Mouse (Mus musculus) myocyte (in vitro differentiated cells): ENCODE measurements at regions not wholly inside any gene's neighbourhood (a gene's known extent, or its start where the extent isn't known, plus 50 kb on each side); places are given as distances from the start of the nearest gene placed in this dataset.
A peak's percentile ranks its signal among the peaks of the same experiment; 100 is the strongest.

Experiments used
- H3K27me3 ChIP-seq: one replicate; pipeline ENCODE4 v1.6.1; 2011; ENCODE audit not compliant: control insufficient read depth, insufficient read depth, insufficient read length
- H3K36me3 ChIP-seq: one replicate; pipeline ENCODE4 v1.6.1; 2011; ENCODE audit not compliant: control insufficient read depth, insufficient read depth
- H3K4me2 ChIP-seq: one replicate; pipeline ENCODE4 v1.6.1; 2011; ENCODE audit warnings: low read depth, control low read depth
- H3K4me3 ChIP-seq: one replicate; pipeline ENCODE4 v1.5.1; 2011; ENCODE audit warnings: mild to moderate bottlenecking, control low read depth, moderate library complexity
- H3K79me2 ChIP-seq: one replicate; pipeline ENCODE4 v1.6.1; 2011; ENCODE audit not compliant: control insufficient read depth, insufficient read depth
- H3ac ChIP-seq: one replicate; pipeline ENCODE4 v1.6.1; 2011; ENCODE audit not compliant: control insufficient read depth, insufficient read length
- CEBPB ChIP-seq: IDR thresholded peaks from 2 replicates; pipeline ENCODE4 v1.6.1; 2011; ENCODE audit warnings: mild to moderate bottlenecking, moderate library complexity; ENCODE audit not compliant: poor library complexity, insufficient read depth, severe bottlenecking
- E2F4 ChIP-seq: IDR thresholded peaks from one replicate; pipeline ENCODE4 v1.6.1; 2011; ENCODE audit warnings: mild to moderate bottlenecking, control low read depth, moderate library complexity; ENCODE audit not compliant: insufficient read depth
- MAX ChIP-seq: IDR thresholded peaks from one replicate; pipeline ENCODE4 v1.6.1; 2011; ENCODE audit warnings: low read depth, mild to moderate bottlenecking, control low read depth
- MYOD1 ChIP-seq, 3 experiments: IDR thresholded peaks; one replicate each; pipeline ENCODE4 v1.6.1; 2011; ENCODE audit warnings: control low read depth in 2 of 3, low read depth in 2 of 3, mild to moderate bottlenecking in 2 of 3, moderate library complexity in 1 of 3; ENCODE audit not compliant: insufficient read length in 2 of 3, control insufficient read depth in 1 of 3
- MYOG ChIP-seq, 3 experiments: IDR thresholded peaks; one replicate each; pipeline ENCODE4 v1.6.1; 2011; ENCODE audit warnings: control low read depth in 2 of 3, low read depth in 2 of 3, mild to moderate bottlenecking in 2 of 3; ENCODE audit not compliant: insufficient read length in 2 of 3, control insufficient read depth in 1 of 3, insufficient read depth in 1 of 3
- POLR2A ChIP-seq: IDR thresholded peaks from one replicate; pipeline ENCODE4 v1.6.1; 2011; ENCODE audit warnings: low read depth, mild to moderate bottlenecking, control low read depth, moderate library complexity; ENCODE audit not compliant: insufficient read length
- POLR2AphosphoS2 ChIP-seq: IDR thresholded peaks from one replicate; pipeline ENCODE4 v1.6.1; 2011; ENCODE audit warnings: low read depth, control low read depth; ENCODE audit not compliant: insufficient read length
- REST ChIP-seq: IDR thresholded peaks from one replicate; pipeline ENCODE4 v1.6.1; 2011; ENCODE audit warnings: mild to moderate bottlenecking, control low read depth, moderate library complexity; ENCODE audit not compliant: insufficient read depth, insufficient read length
- SRF ChIP-seq: IDR thresholded peaks from one replicate; pipeline ENCODE4 v1.6.1; 2011; ENCODE audit warnings: low read depth; ENCODE audit not compliant: control insufficient read depth, insufficient read length
- TCF12 ChIP-seq: IDR thresholded peaks from one replicate; pipeline ENCODE4 v1.6.1; 2011; ENCODE audit warnings: mild to moderate bottlenecking, control low read depth; ENCODE audit not compliant: poor library complexity, insufficient read depth, severe bottlenecking
- TCF3 ChIP-seq: IDR thresholded peaks from one replicate; pipeline ENCODE4 v1.6.1; 2011; ENCODE audit warnings: low read depth, control low read depth; ENCODE audit not compliant: insufficient read length
- USF1 ChIP-seq: IDR thresholded peaks from one replicate; pipeline ENCODE4 v1.6.1; 2011; ENCODE audit warnings: low read depth, mild to moderate bottlenecking, control low read depth, moderate library complexity

- no peaks in the 10 kb centered on the region for H3K36me3 ChIP-seq
- no peak for TF ChIP-seq MAX
- TF ChIP-seq E2F4 = no peak
- no peak for TF ChIP-seq CEBPB
- no peak for TF ChIP-seq POLR2AphosphoS2
- TF ChIP-seq TCF12 = no peak
- TF ChIP-seq TCF3 = no peak
- H3K79me2 ChIP-seq = no peaks in the 10 kb centered on the region
- no peak overlapping the region for H3K4me3 ChIP-seq
- H3ac ChIP-seq = no peak overlapping the region
- H3K27me3 ChIP-seq = no peaks in the 10 kb centered on the region
- no peak overlapping the region for H3K4me2 ChIP-seq
Observed at GRCm38 (mm10) chr1:14421030-14421429, 1672.1 kb downstream of the 4930444P10Rik start.

GRCm38 (mm10) chr1:14413826-14414445 is 1679.2 kb downstream of the 4930444P10Rik start:
- TF ChIP-seq CEBPB (no peak), MYOG (IDR thresholded peaks at IDR 0.05; ENCODE audit: control insufficient read depth in 1 of 3, insufficient read depth in 1 of 3, insufficient read length in 2 of 3, low read depth in 2 of 3) (no peak), REST (no peak), POLR2A (no peak), USF1 (no peak), POLR2AphosphoS2 (no peak), E2F4 (no peak), MAX (no peak), TCF3 (no peak), SRF (no peak), MYOD1 (IDR thresholded peaks at IDR 0.05; ENCODE audit: control insufficient read depth in 1 of 3, insufficient read length in 2 of 3, low read depth in 2 of 3) (no peak)
- Histone ChIP-seq H3K4me2 (no peak overlapping the region), H3K4me3 (no peak overlapping the region), H3K36me3 (no peaks in the 10 kb centered on the region), H3K79me2 (no peaks in the 10 kb centered on the region), H3K27me3 (no peaks in the 10 kb centered on the region), H3ac (no peak overlapping the region)

GRCm38 (mm10) chr1:14369957-14370833 is 1722.9 kb downstream of the 4930444P10Rik start:
- Histone ChIP-seq H3K27me3 (no peaks in the 10 kb centered on the region), H3K4me2 (no peak overlapping the region), H3K36me3 (no peaks in the 10 kb centered on the region), H3K79me2 (no peaks in the 10 kb centered on the region), H3ac (no peak overlapping the region), H3K4me3 (no peak overlapping the region)
- TF ChIP-seq USF1 (no peak), POLR2A (no peak), MAX (no peak), TCF3 (no peak), TCF12 (no peak)

- H3K27me3 ChIP-seq = no peaks in the 10 kb centered on the region
Observed at GRCm38 (mm10) chr1:14359998-14360640, 1733.0 kb downstream of the 4930444P10Rik start.

More at GRCm38 (mm10) chr1:14359998-14360640, 1733.0 kb downstream of the 4930444P10Rik start:
- Histone ChIP-seq H3ac (no peak overlapping the region), H3K4me3 (no peak overlapping the region), H3K4me2 (peak overlapping the region; percentile 52), H3K79me2 (no peaks in the 10 kb centered on the region), H3K36me3 (no peaks in the 10 kb centered on the region)
- TF ChIP-seq REST (no peak), TCF12 (no peak), POLR2A (no peak), MYOG (IDR thresholded peaks at IDR 0.05; ENCODE audit: control insufficient read depth in 1 of 3, insufficient read depth in 1 of 3, insufficient read length in 2 of 3, low read depth in 2 of 3) (no peak), MAX (no peak), E2F4 (no peak), SRF (no peak), POLR2AphosphoS2 (no peak), USF1 (no peak), TCF3 (no peak), CEBPB (no peak), MYOD1 (IDR thresholded peaks at IDR 0.05; ENCODE audit: control insufficient read depth in 1 of 3, insufficient read length in 2 of 3, low read depth in 2 of 3) (no peak)
